Mouse (Mus musculus) MN1 (cell line): ENCODE measurements around the gene Nedd4.
"Not testable (repeated sequence)": the region's sequence is repeated elsewhere in the genome, so short reads cannot be mapped to it uniquely, and the experiment has no call there.

Experiments used
- DNase-seq: peaks from one replicate; pipeline ENCODE4 v3.0.0-alpha.2; 2016; ENCODE audit warnings: low spot score

Nedd4 gene

DNA sequence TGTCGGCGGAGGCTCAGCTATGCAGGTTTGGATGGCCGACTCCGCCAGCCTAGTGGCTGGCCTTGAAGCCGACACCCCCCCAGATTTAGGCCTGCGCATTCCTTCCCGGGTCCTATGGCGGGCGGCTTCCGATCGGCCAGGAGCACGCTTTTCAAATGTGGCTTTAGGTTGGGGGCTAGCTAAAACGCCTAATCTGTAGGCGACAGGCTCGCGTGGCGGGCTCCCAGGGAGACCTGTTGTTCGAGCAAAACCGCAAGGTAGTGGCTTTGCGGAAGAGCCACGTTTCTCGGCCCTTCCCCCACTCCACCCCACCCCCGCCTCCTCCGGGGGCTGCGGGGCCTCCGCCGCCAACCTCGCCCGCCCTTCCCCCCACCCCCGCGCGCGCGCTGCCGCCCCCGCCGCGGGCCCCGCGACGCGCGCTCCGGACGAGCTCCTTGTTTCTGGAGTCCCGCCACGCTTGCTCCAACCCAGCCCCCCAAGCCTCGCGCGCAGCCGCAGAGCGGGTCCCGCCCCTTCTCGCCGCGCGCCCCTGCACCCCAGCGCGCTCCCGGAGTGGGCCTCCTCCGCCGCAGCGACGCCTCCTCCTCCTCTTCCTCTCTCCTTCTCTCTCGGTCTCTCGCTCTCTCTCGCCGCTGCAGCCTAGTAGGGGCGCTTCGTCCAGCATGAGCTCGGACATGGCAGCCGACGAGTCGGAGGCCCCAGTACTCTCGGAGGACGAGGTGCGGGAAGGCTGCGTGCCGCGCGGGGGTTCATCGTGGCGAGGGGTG is at the start of gene Nedd4:
Gene Nedd4, plus strand, starts transcription at position 452 of the 767 bp plus-strand sequence.
- DNase-seq = peak; percentile 91

DNA sequence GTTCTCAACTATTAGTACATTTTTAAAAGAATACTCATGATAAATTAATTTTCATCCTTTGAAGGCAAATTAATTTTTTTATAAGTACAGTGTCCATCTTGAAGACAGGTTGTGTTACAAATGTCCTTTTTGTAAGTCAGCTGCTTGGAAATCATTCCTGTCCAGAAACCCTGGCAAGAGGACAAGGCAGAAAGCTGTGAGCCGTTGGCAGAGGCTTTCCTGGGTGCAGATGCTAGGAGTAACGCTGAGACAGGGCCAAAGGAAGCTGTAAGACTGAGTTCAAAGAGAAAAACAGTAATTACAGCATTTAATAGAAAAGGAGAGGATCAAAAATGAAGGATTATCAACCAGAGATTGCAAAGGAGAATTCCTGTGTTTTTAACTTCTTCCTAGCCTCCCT is 48.3 kb upstream of the Nedd4 start:
- no peak for DNase-seq

- no peak for DNase-seq
These were observed 47.2 kb upstream of the Nedd4 start for GRCm38 (mm10) chr9:72614786-72615480.

DNA sequence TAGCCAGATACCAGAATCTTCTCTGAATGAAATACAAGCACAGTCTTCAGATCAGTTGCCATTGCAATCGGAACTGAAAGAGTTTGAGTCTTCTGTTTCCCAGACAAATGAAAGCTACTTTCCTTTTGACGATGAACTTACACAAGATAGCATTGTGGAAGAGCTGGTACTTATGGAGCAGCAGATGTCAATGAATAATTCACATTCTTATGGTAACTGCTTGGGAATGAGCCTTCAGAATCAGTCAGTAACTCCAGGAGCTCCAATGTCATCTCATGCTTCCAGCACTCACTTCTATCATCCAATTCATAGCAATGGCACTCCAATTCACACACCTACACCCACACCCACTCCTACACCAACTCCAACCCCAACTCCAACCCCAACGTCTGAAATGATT is 44.1 kb upstream of the Nedd4 start:
- DNase-seq = no peak

GRCm38 (mm10) chr9:72623605-72624004 is 38.5 kb upstream of the Nedd4 start:
- no peak for DNase-seq

DNA sequence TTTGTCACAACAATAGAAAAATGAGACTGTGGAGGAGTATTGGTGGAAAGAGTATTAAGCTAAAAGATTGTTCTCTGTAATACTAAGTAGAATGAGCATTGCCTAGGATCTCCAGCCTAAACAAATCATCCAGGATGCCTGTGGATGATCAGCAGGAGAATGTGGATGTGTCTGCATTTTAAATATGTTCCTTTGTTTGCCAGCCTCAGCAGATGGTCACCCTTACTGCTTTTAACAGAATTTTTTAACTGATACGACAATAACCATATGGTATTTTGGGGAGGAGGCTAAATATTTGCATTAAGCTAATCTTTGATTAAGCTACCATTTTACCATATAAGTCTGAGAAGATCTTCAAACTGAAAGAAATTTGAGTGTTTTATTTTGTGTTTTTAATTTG is 34.5 kb upstream of the Nedd4 start:
- no peak for DNase-seq

- DNase-seq = peak; percentile 73
These were observed 33.6 kb upstream of the Nedd4 start for GRCm38 (mm10) chr9:72628591-72628990.

DNA sequence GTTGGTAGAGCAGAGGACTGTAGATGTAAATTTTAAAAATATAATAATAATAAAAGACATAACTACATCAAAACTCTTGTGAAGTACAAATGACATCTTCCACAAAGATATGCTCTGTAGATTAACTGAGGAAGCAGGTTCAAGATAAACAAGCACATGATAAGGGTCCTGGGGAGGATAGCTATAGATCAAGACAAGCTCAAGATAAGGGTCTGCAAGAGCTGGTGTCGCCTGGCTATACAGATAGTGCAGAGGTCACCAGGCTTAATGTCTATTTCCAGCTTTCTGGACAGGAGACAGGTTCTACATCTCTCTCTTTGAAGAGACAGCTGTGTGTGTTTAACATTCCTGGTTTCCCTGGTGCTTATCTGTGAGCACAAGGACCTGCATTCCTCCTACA is 29.9 kb upstream of the Nedd4 start:
- DNase-seq = no peak

GRCm38 (mm10) chr9:72635134-72635533 is 27.0 kb upstream of the Nedd4 start:
- peak; percentile 68 for DNase-seq

GRCm38 (mm10) chr9:72636547-72636946 is 25.6 kb upstream of the Nedd4 start:
- no peak for DNase-seq

- DNase-seq = no peak
These were observed 24.9 kb upstream of the Nedd4 start for GRCm38 (mm10) chr9:72637243-72637642.

DNA sequence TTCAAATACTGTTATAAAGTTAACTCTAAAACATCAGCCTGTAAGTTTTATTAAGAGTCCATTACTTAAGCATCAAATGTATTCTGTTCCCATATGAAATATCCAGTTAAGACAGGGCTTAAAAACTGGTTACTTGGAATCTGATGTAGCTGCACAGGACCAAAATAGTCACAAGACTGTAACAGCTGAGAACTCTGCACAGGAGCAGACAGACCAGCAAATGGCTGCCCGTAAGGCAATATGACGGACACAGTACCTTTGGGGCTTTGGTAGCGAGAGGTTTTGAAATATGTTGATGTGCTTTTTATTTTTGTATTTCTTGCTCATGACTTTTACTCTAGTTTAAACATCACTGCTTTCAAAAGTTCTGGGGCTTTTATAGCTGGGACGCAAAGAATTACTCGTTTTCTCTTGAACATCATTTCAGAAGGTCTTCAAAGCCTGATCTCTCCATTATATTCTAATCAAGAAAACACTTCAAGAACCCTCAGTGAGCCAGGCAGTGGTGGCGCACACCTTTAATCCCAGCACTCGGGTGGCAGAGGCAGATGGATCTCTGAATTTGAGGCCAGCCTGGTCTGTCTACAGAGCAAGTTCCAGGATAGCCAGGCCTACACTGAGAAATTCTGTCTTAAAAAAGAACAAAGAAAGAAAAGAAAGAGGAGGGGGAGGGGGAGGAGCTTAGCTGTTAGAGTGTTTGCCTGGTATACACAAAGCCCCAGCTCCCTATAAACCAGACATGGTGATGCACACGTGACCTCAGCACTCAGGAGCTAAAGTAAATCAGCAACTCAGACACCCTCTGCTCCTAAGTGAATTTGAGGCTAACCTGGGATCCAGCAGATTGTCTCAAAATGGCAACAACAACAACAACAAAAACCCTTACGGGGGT is 22.9 kb upstream of the Nedd4 start:
- peak; percentile 82 for DNase-seq

- DNase-seq = peak; percentile 91
These were observed 22.1 kb upstream of the Nedd4 start for GRCm38 (mm10) chr9:72639843-72640621.

- no peak for DNase-seq
These were observed 21.5 kb upstream of the Nedd4 start for GRCm38 (mm10) chr9:72640642-72641041.

DNA sequence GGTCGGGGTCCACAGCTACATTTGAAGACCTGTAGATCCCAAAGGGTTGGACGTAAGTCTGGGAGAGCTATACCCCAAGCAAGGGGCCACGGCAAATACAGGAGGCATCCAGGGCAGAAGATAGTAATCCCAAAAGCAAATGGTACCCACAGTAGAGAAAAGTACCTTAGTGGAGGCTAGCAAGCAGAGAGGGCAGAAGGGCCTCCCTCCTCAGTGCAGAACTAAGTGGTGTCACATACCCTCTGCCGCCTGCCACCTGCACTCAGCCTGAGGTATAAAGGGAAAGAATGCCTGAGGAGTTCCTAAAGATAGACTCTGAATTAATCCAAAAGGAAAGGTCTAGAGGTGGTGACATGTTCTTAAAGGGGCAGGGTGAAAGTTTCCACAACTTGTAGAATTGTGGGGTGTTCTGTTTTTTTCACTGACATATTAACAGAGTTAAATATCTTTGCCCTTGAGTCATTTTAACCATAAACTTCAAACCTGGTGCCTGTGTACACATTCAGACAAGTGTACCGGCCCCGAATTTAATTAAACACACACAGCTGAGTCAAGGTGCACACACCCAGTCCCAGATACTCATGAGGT is 21.0 kb upstream of the Nedd4 start:
- no peak for DNase-seq

GRCm38 (mm10) chr9:72642756-72643447 is 19.2 kb upstream of the Nedd4 start:
- DNase-seq = not testable (repeated sequence)

DNA sequence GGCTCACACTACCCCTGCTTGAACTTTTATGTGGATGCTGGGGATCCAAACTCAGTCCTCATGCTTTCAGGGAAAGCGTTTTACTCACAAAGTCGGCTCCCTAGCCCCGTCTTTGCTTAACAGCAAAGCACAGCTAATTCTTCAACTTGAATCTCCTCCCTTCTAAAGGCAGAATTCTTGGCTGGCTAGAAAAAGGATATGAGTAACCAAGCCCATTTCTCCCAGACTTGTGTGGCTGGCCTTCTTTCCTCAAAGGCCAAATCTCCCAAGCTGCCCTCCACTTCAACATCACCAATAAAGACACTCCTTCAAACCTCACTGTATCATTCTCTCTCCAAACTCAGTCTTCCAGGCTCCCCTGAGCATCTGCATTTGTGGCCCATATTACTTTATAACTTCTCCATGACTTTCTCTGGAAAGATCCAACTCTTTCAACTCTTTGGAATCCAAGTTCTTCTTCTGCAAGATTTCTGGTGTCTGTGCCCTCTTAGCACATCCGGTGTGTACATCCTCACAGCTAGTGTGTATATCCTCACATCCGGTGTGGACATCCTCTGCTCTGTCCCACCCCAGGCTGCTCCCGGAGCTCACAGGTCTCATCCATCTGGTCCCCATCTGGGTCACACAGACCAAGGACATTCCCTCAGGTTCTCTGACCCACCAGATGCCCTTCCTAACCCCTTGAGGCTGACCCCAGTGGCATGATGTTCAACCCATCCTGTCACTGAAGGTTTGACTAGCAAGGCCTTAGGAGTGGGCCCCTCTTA is 18.3 kb upstream of the Nedd4 start:
- DNase-seq = no peak

DNA sequence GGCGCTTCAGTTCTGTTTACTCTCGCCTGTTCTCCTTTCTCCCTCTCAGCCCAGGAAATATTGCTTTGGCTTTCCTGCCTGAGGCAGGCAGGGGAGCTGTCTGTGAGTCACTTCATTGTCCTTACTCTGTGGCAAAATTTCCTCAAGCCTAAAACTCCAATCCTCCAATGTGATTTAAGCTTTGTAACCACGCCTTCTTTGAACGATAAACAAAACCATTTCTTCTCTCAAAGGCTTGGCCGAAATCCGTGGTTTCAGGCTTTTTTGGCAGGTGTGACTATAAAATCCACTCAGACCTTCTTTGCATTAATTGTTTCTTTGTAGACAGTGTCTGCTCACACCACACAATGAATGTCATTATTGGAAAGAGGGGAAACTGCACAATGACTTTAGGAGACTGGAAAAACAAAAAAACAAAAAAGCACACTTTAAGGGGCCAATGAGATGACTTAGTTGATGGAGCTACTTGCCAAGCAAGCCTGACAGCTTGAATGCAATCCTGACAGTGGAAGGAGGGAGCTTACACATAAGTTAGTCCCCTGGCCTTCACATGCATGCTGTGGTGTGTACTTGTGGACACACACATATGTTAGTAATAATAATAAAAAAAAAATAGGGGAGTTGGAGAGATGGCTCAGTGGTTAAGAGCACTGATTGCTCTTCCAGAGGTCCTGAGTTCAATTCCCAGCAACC is 17.6 kb upstream of the Nedd4 start:
- DNase-seq = no peak

DNA sequence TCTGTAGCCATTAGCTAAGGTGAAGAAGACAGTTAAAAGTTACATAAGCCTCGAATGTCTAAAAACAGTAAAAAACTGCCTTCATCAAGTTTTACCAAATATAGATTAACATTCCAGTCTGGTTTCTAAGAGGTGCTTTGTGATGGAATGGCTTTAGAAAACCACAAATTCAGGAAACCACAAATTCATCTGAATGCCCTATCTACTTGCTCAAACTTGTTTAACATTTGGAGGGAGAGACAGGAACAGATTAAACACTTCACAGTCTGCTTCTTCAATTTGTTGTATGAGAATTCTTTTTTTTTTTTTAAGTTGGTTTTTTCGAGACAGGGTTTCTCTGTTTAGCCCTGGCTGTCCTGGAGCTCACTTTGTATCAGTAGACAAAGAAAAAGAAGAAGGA is 12.4 kb upstream of the Nedd4 start:
- DNase-seq = no peak
